17 mouse cellular contexts compared by ENCODE assay signal in genomic region chr17:30727788-30728187, GRCm38 (mm10).
DNase-seq lines count a peak whose midpoint lies in the region; ATAC-seq and TF ChIP-seq lines count a peak whose summit lies in the region.
"Had no signal": no experiment of that assay in that cellular context is flagged by ENCODE, and none has a peak within 500 bp of the region (broad histone marks: within the 10 kb centered on the region; RNA-seq: fewer than 3 reads in every experiment).

No protein-coding gene starts in this region.

- no peak for TF ChIP-seq EP300 in ES-Bruce4 (IDR thresholded peaks at IDR 0.05; ENCODE audit: insufficient read depth, low read depth, low read length)

- DNase-seq in gastrocnemius, adult 2 months = no peak
- DNase-seq in gastrocnemius, postnatal 36 days = no peak
- no peak for DNase-seq in lung, adult 2 months
- DNase-seq in lung, postnatal 36 days = no peak
- no peak for DNase-seq in MN1 (ENCODE audit: low spot score)
- DNase-seq: cerebellum, postnatal 36 days; heart, adult 11 months; kidney, adult 8-10 months; lung, postnatal 14 days; midbrain, embryonic 14.5 days; right cerebral cortex, postnatal 25 days had no signal

- H3K27me3 ChIP-seq in ES-Bruce4 (ENCODE audit: control insufficient read depth, insufficient read depth, low read length, poor library complexity, severe bottlenecking) = no peaks in the 10 kb centered on the region
- H3K27me3 ChIP-seq: neural tube, embryonic 15.5 days had no signal

- intact Hi-C loops in gastrocnemius, adult 2 months (cut with DNase I) = no loop called here
- intact Hi-C loops in gastrocnemius, postnatal 36 days (cut with DNase I) = no loop called here

- H3K9ac ChIP-seq in ES-Bruce4 (ENCODE audit: low read depth, poor library complexity, severe bottlenecking) = no peak overlapping the region
- H3K9ac ChIP-seq: neural tube, embryonic 15.5 days had no signal

- WGBS in lung, adult 2 months = 69% methylated on average over 4 of the region's 4 CpGs

- no peak overlapping the region for H3K4me3 ChIP-seq in gastrocnemius, adult 2 months
- H3K4me3 ChIP-seq in lung, adult 2 months (replicated peaks; ENCODE audit: extremely low read depth, low read depth, low read length) = no peak overlapping the region
- no peak overlapping the region for H3K4me3 ChIP-seq in ES-Bruce4 (ENCODE audit: low read depth, low read length)
- H3K4me3 ChIP-seq: limb, embryonic 10.5 days; neural tube, embryonic 15.5 days had no signal

- no peak overlapping the region for H3K27ac ChIP-seq in gastrocnemius, adult 2 months
- no peak overlapping the region for H3K27ac ChIP-seq in ES-Bruce4 (ENCODE audit: insufficient read depth, low read length)
- H3K27ac ChIP-seq: limb, embryonic 10.5 days; neural tube, embryonic 15.5 days had no signal

- ATAC-seq in erythroblast, adult 5-6 weeks (replicated peaks; ENCODE audit: low FRiP score, poor library complexity, severe bottlenecking) = peak; percentile 60; the same call in 1 of the 2 replicates
- no peak for ATAC-seq in granulocyte monocyte progenitor cell, adult 5-6 weeks (replicated peaks; ENCODE audit: poor library complexity, severe bottlenecking)
- ATAC-seq: activated CD4-positive, CD25-positive, alpha-beta regulatory T cell, adult 4 months had no signal

- H3K9me3 ChIP-seq in ES-Bruce4 (replicated peaks; ENCODE audit: control insufficient read depth, insufficient read depth, low read length, poor library complexity, severe bottlenecking) = no peaks in the 10 kb centered on the region
- H3K9me3 ChIP-seq: limb, embryonic 10.5 days; neural tube, embryonic 15.5 days had no signal

- H3K4me1 ChIP-seq in lung, adult 2 months (ENCODE audit: control insufficient read depth, insufficient read depth, low read length) = no peaks in the 10 kb centered on the region
- H3K4me1 ChIP-seq in ES-Bruce4 (ENCODE audit: control insufficient read depth, insufficient read depth, low read length) = no peaks in the 10 kb centered on the region
- H3K4me1 ChIP-seq: neural tube, embryonic 15.5 days had no signal

- peak; percentile 55 for TF ChIP-seq CTCF in gastrocnemius, adult 2 months (IDR thresholded peaks at IDR 0.05)
- TF ChIP-seq CTCF in lung, adult 2 months (IDR thresholded peaks at IDR 0.05; ENCODE audit: insufficient read depth, low read length) = peak; percentile 28; the same call in 1 of the 2 replicates
- TF ChIP-seq CTCF in ES-Bruce4 (IDR thresholded peaks at IDR 0.05; ENCODE audit: low read depth, low read length) = peak; percentile 70

- H3K36me3 ChIP-seq in ES-Bruce4 (ENCODE audit: control insufficient read depth, insufficient read depth, low read length, poor library complexity, severe bottlenecking) = no peaks in the 10 kb centered on the region
- H3K36me3 ChIP-seq: limb, embryonic 10.5 days; neural tube, embryonic 15.5 days had no signal

- TF ChIP-seq POLR2A in lung, adult 2 months (IDR thresholded peaks at IDR 0.05; ENCODE audit: borderline replicate concordance, extremely low read depth, low read depth, low read length) = no peak
- no peak for TF ChIP-seq POLR2A in ES-Bruce4 (IDR thresholded peaks at IDR 0.05; ENCODE audit: insufficient read depth, low read length)
